Mouse (Mus musculus) sigmoid colon, adult 10 weeks (tissue): ENCODE data around the gene Prss58. TPM values are rescaled to one million over a fixed set of nuclear protein-coding genes. Genes with fewer than 3 reads are reported as not detected.

Experiments used
- polyA plus RNA-seq: library from polyadenylated mRNA; stranded (reverse); fragments of 350-450 nt; fragmentation: Illumina TruSeq; extraction: RNeasy Lipid Tissue Mini Kit (QIAGEN cat#74804); gene quantifications from one replicate; pipeline ENCODE4 v1.2.3, GENCODE M21; 2014; ENCODE audit warnings: low read depth, low replicate concordance

The Prss58 gene
- not detected for polyA plus RNA-seq

GRCm38 (mm10) chr6:40900287-40900686 is at the start of gene Prss58:
Gene Prss58, minus strand, starts transcription at chr6:40900387.

GRCm38 (mm10) chr6:40940457-40940856 is 40.3 kb upstream of the Prss58 start, which contains the start of gene 1700074P13Rik:
Gene 1700074P13Rik, minus strand, starts transcription at chr6:40940557.

GRCm38 (mm10) chr6:40887394-40887793 is 12.8 kb downstream of the Prss58 start, which contains the start of gene Moxd2:
Gene Moxd2, minus strand, starts transcription at chr6:40887494.

Other genes starting within 250 kb of the Prss58 start
- gene Moxd2, start 12.9 kb downstream of the Prss58 start, polyA plus RNA-seq = not detected
- not detected for gene 1700074P13Rik, start 40.2 kb upstream of the Prss58 start, polyA plus RNA-seq
- not detected for gene Gm4744, start 51.5 kb upstream of the Prss58 start, polyA plus RNA-seq
- not detected for gene 1810009J06Rik, start 64.4 kb upstream of the Prss58 start, polyA plus RNA-seq
- not detected for gene Gm2663, start 99.1 kb upstream of the Prss58 start, polyA plus RNA-seq
- 6.6 TPM for gene 2210010C04Rik, start 135.1 kb upstream of the Prss58 start, polyA plus RNA-seq